Mouse (Mus musculus) liver (tissue): ENCODE results near the gene Aco2.
"Not testable (repeated sequence)": the region's sequence is repeated elsewhere in the genome, so short reads cannot be mapped to it uniquely, and the experiment has no call there.

Source experiments
- DNase-seq: peaks from one replicate; pipeline ENCODE4 v3.0.0-alpha.2; 2020; ENCODE audit warnings: mixed read lengths

Gene Aco2

GRCm38 (mm10) chr15:81882348-81882747 lies 10.2 kb downstream of the Aco2 start:
- no peak for DNase-seq

GRCm38 (mm10) chr15:81885418-81885934 lies 13.4 kb downstream of the Aco2 start:
- no peak for DNase-seq

GRCm38 (mm10) chr15:81886795-81887550 lies 14.9 kb downstream of the Aco2 start:
- no peak for DNase-seq

GRCm38 (mm10) chr15:81889175-81889574 lies 17.1 kb downstream of the Aco2 start:
- DNase-seq = no peak

- no peak for DNase-seq
Measured at GRCm38 (mm10) chr15:81891140-81891802, 19.2 kb downstream of the Aco2 start.

DNA sequence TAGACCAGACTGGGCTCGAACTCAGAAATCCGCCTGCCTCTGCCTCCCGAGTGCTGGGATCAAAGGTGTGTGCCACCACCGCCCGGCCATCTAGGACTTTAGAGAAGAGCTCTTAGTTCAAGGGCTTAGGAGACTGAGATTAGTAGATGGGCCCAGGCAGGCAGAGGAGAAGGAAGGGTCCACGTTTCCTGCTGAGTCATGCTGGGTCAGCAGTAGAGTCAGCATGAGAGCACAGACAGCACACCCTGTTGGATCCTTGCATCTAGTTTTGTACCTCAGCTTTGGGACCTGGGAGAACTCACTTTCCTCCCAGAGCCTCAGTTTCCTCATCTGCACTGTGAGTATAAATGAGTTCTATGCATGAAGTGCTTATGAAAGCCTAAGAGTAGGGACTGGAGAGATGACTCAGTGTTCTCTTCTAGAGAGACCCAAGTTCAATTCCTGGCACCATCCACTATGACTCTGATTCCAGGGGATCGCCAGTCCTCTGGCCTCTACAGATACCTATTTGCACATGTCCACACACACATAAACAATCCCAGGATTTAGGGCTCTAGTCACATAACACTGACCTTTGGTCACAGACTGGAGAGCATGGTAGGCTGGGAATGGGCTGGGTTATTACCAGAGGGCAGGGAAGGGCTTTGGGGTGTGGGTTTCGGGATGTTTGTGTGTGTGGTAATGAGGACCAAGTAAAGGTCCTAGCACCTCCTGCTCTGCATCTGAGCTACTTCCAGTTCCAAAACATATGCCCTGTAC lies 19.9 kb downstream of the Aco2 start:
- DNase-seq = peak; percentile 92

- DNase-seq = no peak
Measured at GRCm38 (mm10) chr15:81894002-81894401, 21.9 kb downstream of the Aco2 start.

GRCm38 (mm10) chr15:81896407-81896806 lies 24.3 kb downstream of the Aco2 start:
- no peak for DNase-seq

- DNase-seq = no peak
Measured at GRCm38 (mm10) chr15:81897607-81898285, 25.6 kb downstream of the Aco2 start.

GRCm38 (mm10) chr15:81898751-81899150 lies 26.6 kb downstream of the Aco2 start:
- no peak for DNase-seq

DNA sequence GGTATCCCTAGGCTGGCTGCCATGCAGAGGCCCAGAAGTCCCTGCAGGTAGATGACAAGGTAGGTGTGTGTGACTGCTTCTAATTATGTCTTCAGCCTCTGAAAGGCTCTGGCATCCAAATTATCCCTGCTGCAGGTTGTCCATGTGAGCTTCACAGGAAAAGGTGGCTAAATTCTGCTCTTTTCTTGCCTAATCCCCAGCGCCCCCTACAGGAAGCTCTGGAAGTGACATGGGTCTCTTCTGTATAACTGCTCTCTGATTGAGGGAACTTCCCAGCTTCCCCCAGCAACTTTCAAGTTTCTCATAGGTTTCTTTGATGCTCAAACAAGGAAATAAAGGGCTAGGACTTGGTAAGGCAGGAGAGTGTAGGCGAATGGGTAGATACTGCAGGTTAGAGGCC lies 32.8 kb downstream of the Aco2 start:
- DNase-seq = peak; percentile 84

GRCm38 (mm10) chr15:81907953-81908352 lies 35.8 kb downstream of the Aco2 start:
- DNase-seq = no peak

DNA sequence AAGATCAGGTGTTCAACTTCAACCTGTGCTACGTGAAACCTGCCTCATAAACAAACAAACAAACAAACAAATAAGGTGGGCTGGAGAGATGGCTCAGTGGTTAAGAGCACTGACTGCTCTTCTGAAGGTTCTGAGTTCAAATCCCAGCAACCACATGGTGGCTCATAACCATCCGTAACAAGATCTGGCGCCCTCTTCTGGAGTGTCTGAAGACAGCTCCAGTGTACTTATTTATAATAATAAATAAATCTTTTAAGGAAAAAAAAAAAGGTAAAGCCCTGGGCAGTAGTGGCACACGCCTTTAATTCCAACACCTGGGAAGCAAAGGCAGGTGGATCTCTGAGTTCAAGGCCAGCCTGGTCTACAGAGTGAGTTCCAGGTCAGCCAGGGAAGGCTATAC lies 36.7 kb downstream of the Aco2 start:
- not testable (repeated sequence) for DNase-seq

GRCm38 (mm10) chr15:81912498-81912897 lies 40.4 kb downstream of the Aco2 start:
- no peak for DNase-seq

DNA sequence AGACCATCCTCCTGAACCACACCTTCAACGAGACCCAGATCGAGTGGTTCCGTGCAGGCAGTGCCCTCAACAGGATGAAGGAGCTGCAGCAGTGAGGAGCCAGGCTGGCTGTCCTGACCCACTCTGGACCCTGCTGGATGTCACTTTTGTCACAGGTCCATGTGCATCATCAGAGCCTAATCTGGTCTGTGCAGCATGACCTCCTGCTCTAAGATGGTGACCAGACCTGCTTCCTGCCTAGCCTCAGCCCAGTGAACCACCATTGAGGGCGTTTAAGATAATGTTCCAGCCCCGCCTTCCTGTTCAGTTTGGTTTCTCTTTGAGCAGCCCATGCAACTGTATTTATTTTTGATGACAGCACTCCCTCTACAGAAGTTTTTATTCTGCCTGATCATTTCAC lies 42.6 kb downstream of the Aco2 start:
- peak; percentile 22 for DNase-seq

DNA sequence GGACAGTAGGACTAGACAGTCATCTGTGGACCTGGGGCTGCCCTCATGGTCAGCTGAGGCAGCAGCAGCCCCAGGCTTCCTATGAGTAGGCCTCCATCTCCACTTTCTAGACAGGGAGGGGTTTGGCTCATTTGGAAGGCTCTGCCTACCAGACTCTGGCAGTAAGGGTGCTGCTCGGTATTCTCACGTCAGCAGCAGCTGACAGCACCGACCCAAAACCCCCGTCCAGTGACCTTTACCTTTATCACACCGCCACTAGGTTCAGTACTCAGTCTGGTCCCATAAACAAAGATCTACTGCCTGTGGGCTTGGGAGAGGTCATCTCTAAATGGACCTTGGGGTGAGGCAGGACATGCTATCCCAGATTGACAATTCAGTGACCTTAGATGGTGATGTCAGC lies 43.6 kb downstream of the Aco2 start:
- no peak for DNase-seq

DNA sequence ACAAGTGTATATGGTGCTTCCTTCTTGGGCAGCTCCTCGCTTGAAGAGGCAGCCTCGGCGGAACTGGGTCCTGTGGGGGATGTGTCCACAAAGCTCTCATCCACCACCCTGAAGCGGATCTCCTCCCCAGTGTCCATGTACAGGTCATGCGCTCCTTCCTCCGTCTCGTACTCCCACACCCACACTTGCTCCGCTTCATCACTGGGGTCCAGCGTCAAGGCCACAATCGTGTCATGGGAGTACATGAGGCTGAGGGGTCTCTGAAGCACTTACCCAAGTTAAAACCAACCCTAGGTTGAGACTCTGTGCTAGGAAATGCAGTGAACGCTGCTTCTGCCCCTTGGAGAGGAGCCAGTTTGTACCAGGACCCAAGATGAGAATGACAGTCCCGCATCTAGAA lies 45.1 kb downstream of the Aco2 start:
- no peak for DNase-seq

DNA sequence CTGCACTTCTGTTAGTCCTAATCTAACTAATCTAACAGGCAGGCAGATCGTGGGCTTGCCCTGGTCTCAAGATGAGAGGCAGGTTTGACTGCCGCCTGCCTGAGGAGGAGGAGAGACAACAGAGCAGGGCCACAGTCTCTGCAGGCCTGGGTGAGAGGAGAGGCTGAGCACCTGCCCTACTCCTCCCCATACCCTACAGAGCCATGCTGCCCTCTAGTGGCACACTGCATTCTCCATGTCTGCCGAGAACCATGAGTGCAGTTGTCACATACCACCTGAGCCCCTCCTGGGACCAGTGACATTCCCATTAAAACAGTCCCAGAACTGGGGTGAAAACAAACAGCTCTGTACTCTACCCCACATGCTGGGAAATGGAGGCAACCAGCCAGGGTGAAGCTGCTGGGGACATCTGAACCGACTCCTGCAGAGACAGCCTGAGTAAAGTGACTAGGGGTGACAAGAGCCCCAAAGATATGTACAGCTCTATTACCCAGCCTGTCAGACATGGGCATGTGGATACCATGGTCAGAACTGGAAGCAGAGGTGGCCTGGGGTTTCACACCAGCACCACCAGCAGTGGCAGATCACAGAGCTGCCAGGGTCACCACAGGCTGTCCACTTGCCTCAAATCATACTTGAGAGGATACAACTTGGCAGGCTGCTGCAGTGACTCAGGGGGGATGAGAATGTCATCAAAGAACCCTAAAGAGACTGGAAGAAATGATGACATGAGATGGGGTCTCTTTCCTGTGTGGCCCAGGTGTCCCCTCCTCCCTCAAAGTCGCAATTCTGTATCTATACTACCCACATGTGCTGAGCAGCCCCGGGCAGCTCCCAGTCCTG lies 45.7 kb downstream of the Aco2 start:
- peak; percentile 83 for DNase-seq

DNA sequence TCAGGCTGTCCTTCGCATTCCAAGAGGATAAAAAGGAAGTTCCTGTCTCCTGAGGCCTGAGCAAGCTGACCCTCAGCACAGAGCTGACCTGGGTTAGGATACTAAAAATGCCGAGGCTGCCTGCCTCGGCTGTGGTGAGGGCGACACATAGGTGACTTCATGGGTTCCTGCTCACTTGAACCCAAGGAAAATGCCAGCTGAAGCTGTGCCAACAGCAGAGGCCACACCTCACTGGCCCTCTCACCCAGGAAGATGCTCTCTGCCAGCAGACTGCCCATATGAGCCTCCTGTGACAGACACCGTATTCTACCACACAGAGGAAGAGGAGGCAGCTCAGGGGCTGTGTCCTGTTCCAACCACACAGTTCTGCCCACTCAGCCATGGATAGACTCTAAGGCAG lies 47.0 kb downstream of the Aco2 start:
- no peak for DNase-seq

DNA sequence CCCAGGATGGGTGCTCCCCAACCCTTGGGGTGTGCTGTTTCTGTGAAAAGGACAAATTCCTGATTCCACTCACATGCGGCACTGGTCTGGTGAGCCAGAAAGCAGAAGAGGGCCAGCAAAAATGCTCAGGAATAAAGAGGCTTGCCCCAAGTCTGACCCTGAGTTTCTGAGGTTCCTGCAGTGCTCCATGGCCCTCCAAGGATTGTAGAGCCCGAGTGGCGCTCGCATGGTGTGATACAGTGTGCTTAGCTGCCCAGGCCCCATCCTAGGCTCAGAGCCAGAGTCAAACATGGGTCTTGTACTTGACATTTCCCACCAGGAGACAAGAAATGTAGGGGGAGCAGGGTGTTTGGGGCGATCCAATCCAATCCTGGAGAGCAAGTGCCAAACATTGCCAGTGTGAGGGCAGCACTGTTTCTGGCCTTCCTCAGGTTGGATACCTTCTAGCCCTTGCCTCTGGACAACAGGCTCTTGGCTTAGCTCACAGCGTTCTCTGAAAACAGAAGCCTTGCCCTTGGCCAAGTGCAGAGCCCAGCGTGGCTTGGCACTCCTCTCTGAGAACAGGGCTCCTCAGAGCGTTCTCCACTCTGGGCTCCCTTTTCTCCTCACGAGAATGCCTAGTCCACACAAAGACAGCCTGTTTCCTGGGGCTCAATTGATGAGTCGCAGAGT lies 48.6 kb downstream of the Aco2 start:
- DNase-seq = no peak

GRCm38 (mm10) chr15:81921255-81921654 lies 49.1 kb downstream of the Aco2 start:
- no peak for DNase-seq
